Mouse (Mus musculus) right cerebral cortex, postnatal 10 days (tissue): Measurements from ENCODE around the gene Depdc1a.
A peak's percentile ranks its signal among the peaks of the same experiment; 100 is the strongest.
"Not testable (repeated sequence)": the region's sequence is repeated elsewhere in the genome, so short reads cannot be mapped to it uniquely, and the experiment has no call there.

Experiments used
- DNase-seq, 2 experiments: peaks; one replicate each; pipeline ENCODE4 v3.0.0; 2021; ENCODE audit warnings: low spot score in 2 of 2

The Depdc1a gene

DNA sequence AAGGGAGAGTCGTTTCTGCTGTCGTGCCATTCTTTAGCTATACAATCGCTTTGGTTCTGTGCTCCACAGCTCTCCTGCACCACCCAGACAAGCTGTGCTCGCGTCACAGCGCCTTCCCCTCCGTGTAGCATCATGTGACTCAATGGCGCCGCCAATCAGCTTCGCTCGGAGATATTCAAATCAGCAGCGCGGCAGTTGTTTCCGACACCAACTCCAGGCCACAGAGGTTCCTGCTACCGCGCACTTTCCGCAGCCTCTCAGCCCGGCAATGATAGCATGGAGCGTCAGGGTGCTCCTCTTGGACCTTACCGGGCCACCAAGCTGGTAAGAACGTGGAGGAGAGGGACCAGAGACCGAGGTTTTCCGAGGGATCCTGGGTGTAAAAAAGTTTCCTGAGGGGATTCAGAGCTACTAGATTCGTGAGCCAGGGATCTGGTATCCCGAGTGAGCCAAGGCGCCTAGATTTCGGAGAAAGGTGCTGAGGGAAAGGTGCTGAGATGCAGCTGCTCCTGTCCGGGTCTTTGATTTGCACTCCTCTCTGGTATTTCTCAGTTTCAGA, at the start of gene Depdc1a:
Depdc1a (plus strand) TSS at position 191 of the 559 bp plus-strand sequence.
- DNase-seq, result peak; percentile 96

- DNase-seq, result no peak
These were observed 25.2 kb upstream of the Depdc1a start for GRCm38 (mm10) chr3:159470059-159470458.

- no peak for DNase-seq
These were observed 19.8 kb upstream of the Depdc1a start for GRCm38 (mm10) chr3:159475465-159475864.

DNA sequence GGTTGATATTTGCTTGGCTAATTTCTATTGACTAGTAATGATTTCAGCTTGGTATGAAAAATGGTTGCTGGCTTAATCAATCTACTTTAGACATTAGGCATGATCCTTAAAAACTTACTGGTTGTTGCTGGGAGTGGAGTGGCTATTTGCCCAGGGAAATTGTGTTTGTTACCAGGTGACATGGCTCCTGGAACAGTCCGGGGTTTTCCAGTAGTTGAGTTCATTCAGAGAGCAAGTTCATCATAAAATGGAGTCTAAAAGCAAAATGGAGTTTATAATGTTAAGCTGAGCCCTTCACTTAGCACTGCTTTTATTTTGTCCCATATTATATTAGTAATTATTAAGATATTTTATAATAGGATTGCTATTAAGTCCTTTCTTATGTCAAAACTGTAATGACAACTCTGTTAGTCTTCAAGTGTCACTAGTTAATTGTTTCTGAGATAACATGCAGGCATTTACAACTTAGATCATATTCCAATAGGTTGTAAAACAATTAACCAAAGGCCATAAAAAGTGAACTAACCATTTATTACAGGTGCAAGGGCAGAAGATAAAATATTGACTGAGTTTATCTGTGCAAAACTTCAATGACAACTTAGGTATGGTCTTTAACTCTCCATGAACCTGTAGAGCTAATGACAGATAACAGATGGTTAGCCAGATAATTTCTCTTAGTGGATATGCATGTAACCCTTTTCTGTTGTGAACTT, 17.8 kb upstream of the Depdc1a start:
- DNase-seq, result no peak

GRCm38 (mm10) chr3:159494709-159495108, 524 bp upstream of the Depdc1a start:
- DNase-seq, result not testable (repeated sequence)

GRCm38 (mm10) chr3:159508899-159509298, 13.7 kb downstream of the Depdc1a start:
- no peak for DNase-seq

DNA sequence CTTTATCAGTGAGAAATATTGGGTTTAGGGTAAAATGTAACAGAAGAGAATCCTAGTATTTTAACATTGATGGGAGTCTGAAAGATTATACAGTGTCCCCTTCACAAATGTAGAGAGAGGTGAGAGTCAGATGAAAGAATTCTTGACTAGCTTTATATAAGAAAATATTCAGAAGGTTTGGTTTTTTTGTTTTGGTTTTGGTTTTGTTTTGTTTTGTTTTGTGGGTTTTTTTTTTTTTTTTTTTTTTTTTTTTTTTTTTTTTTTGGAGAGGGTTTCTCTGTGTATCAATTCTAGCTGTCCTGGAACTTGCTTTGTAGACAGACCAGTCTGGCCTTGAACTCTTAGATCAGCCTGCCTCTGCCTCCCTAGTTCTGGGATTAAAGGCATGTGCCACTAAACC, 33.3 kb downstream of the Depdc1a start:
- no peak for DNase-seq

DNA sequence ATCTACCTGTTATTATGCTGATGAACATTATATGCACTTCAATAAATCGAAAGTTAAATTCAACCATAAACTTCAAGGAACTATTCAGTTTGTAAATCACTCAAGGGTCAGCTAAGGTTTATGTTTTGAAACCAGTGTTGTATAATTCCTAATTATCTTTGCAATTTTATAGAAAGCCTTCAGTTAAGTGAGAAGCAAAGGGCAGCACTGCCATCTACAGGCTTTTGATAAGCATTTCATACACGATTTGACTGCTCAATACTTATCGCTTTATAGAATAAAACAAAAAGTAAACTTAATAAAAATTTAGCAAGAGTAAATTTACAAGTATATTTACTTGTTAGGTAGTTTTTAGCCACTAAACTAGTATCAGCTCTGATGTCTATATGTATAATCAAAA, 53.1 kb downstream of the Depdc1a start:
- DNase-seq, result peak; percentile 28 to 60

DNA sequence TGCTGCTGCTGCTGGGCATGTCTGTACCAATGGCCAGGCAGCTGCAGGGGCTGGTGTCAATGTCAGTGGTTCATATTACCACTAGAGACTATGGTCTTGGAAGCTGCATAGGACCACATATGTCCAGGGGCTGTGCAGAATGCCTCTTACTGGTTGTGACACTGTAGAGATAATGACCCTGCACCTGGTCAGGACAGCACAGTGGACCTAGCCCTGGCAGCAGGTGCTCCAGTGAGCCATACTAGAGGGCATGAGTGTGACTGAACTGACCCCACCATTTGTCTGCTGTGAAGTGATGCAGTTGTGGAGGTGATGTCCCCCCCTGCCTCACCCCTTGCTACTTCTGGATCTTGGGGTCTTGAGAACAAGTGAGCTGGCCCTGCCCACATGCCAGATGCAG, 55.0 kb downstream of the Depdc1a start:
- no peak for DNase-seq
